Mouse (Mus musculus): ENCODE measurements around the gene Sort1.

DNA sequence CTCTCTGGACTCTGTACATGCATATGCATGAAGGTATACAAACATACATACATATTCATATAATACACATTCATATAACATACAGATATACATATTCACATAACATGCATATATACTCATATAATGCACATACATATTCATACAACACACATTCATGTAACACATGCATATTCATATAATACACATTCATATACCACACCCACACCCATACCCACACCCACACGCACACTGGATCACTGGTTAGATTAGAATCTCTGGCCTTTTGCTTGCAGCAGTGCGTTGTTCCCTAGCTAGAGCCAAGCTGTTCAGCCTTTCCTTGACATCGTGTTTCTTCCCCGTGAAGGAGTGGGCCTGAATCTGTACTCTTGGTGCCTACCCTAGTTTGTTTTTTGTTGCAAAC is 20.9 kb downstream of the Sort1 start:
- no peak for TF ChIP-seq CTCF (IDR thresholded peaks at IDR 0.05)
- TF ChIP-seq EP300 (IDR thresholded peaks at IDR 0.05), result no peak

All from lung, postnatal 0 days (tissue).